Mouse (Mus musculus): Measurements from ENCODE around the gene CK137956. TPM values are rescaled to one million over a fixed set of nuclear protein-coding genes. Genes with fewer than 3 reads are reported as not detected.

Gene CK137956
- polyA plus RNA-seq, 1 experiment from 2014 or later = 0.41 TPM

- H3K4me1 ChIP-seq = peaks cover 46% of the 10 kb centered on the region
- no peaks in the 10 kb centered on the region for H3K36me3 ChIP-seq
- no peak overlapping the region for H3K9ac ChIP-seq (replicated peaks)
- WGBS = 9% methylated on average over 10 of the region's 10 CpGs
- peaks cover 81% of the 10 kb centered on the region for H3K27me3 ChIP-seq
- no peak for ATAC-seq (ENCODE audit: low FRiP score, low read depth)
- H3K27ac ChIP-seq (replicated peaks) = no peak overlapping the region
- peak overlapping the region; percentile 79 for H3K4me2 ChIP-seq (replicated peaks)
- H3K4me3 ChIP-seq = no peak overlapping the region
- H3K9me3 ChIP-seq = no peaks in the 10 kb centered on the region
These were observed 15.1 kb upstream of the CK137956 start for GRCm38 (mm10) chr4:127985874-127986273.

GRCm38 (mm10) chr4:127984426-127984825, 13.7 kb upstream of the CK137956 start:
- ATAC-seq (ENCODE audit: low FRiP score, low read depth) = no peak

GRCm38 (mm10) chr4:127981125-127981524, 10.4 kb upstream of the CK137956 start:
- no peak for ATAC-seq (ENCODE audit: low FRiP score, low read depth)
- Histone ChIP-seq H3K9me3 (no peaks in the 10 kb centered on the region), H3K4me1 (peaks cover 17% of the 10 kb centered on the region), H3K27ac (replicated peaks) (no peak overlapping the region), H3K4me2 (replicated peaks) (no peak overlapping the region), H3K27me3 (peaks cover 37% of the 10 kb centered on the region), H3K4me3 (no peak overlapping the region), H3K36me3 (no peaks in the 10 kb centered on the region), H3K9ac (replicated peaks) (no peak overlapping the region)
- WGBS = 50% methylated on average over 6 of the region's 6 CpGs

More at GRCm38 (mm10) chr4:127984426-127984825, 13.7 kb upstream of the CK137956 start:
- H3K4me3 ChIP-seq = no peak overlapping the region
- no peak overlapping the region for H3K4me2 ChIP-seq (replicated peaks)
- peaks cover 66% of the 10 kb centered on the region for H3K27me3 ChIP-seq
- H3K36me3 ChIP-seq = no peaks in the 10 kb centered on the region
- H3K9ac ChIP-seq (replicated peaks) = no peak overlapping the region
- H3K9me3 ChIP-seq = no peaks in the 10 kb centered on the region
- 90% methylated on average over 2 of the region's 2 CpGs for WGBS
- H3K4me1 ChIP-seq = peaks cover 42% of the 10 kb centered on the region
- H3K27ac ChIP-seq (replicated peaks) = no peak overlapping the region

- Histone ChIP-seq H3K4me3 (no peak overlapping the region), H3K36me3 (no peaks in the 10 kb centered on the region), H3K4me1 (peaks cover 20% of the 10 kb centered on the region), H3K27ac (replicated peaks) (no peak overlapping the region), H3K9ac (replicated peaks) (no peak overlapping the region), H3K4me2 (replicated peaks) (no peak overlapping the region), H3K9me3 (no peaks in the 10 kb centered on the region), H3K27me3 (peaks cover 46% of the 10 kb centered on the region)
- ATAC-seq (ENCODE audit: low FRiP score, low read depth) = no peak
- WGBS = 85% methylated on average over 3 of the region's 3 CpGs
These were observed 2.2 kb upstream of the CK137956 start for GRCm38 (mm10) chr4:127972976-127973375.

- Histone ChIP-seq H3K36me3 (no peaks in the 10 kb centered on the region), H3K27ac (replicated peaks) (no peak overlapping the region), H3K4me1 (peaks cover 20% of the 10 kb centered on the region), H3K27me3 (peaks cover 41% of the 10 kb centered on the region), H3K9ac (replicated peaks) (no peak overlapping the region), H3K4me3 (no peak overlapping the region), H3K9me3 (no peaks in the 10 kb centered on the region), H3K4me2 (replicated peaks) (no peak overlapping the region)
- no peak for ATAC-seq (ENCODE audit: low FRiP score, low read depth)
- 10% methylated on average over 7 of the region's 7 CpGs for WGBS
These were observed 731 bp downstream of the CK137956 start for GRCm38 (mm10) chr4:127970018-127970421.

GRCm38 (mm10) chr4:127969101-127969500, 1.6 kb downstream of the CK137956 start:
- Histone ChIP-seq H3K9me3 (no peaks in the 10 kb centered on the region), H3K27ac (replicated peaks) (no peak overlapping the region), H3K4me3 (no peak overlapping the region), H3K4me2 (replicated peaks) (no peak overlapping the region), H3K9ac (replicated peaks) (no peak overlapping the region), H3K27me3 (peaks cover 41% of the 10 kb centered on the region), H3K4me1 (peaks cover 20% of the 10 kb centered on the region), H3K36me3 (no peaks in the 10 kb centered on the region)
- 21% methylated on average over 7 of the region's 7 CpGs for WGBS
- ATAC-seq (ENCODE audit: low FRiP score, low read depth) = no peak

GRCm38 (mm10) chr4:127953006-127953710, 17.6 kb downstream of the CK137956 start:
- 53% methylated on average over 10 of the region's 10 CpGs for WGBS
- Histone ChIP-seq H3K4me2 (replicated peaks) (no peak overlapping the region), H3K27ac (replicated peaks) (no peak overlapping the region), H3K27me3 (no peaks in the 10 kb centered on the region), H3K4me3 (no peak overlapping the region), H3K9me3 (no peaks in the 10 kb centered on the region), H3K9ac (replicated peaks) (no peak overlapping the region), H3K36me3 (no peaks in the 10 kb centered on the region), H3K4me1 (peaks cover 3% of the 10 kb centered on the region; the same call in 1 of the 2 replicates)
- ATAC-seq (ENCODE audit: low FRiP score, low read depth) = no peak

GRCm38 (mm10) chr4:127947696-127948095, 23.1 kb downstream of the CK137956 start:
- Histone ChIP-seq H3K4me2 (replicated peaks) (no peak overlapping the region), H3K9ac (replicated peaks) (no peak overlapping the region), H3K36me3 (no peaks in the 10 kb centered on the region), H3K27ac (replicated peaks) (no peak overlapping the region), H3K4me3 (no peak overlapping the region), H3K27me3 (no peaks in the 10 kb centered on the region), H3K9me3 (no peaks in the 10 kb centered on the region), H3K4me1 (no peaks in the 10 kb centered on the region)
- no peak for ATAC-seq (ENCODE audit: low FRiP score, low read depth)
- WGBS = 83% methylated on average over 2 of the region's 2 CpGs

- Histone ChIP-seq H3K4me3 (no peak overlapping the region), H3K4me1 (no peaks in the 10 kb centered on the region), H3K36me3 (no peaks in the 10 kb centered on the region), H3K27ac (replicated peaks) (no peak overlapping the region), H3K9ac (replicated peaks) (no peak overlapping the region), H3K9me3 (no peaks in the 10 kb centered on the region), H3K4me2 (replicated peaks) (no peak overlapping the region), H3K27me3 (no peaks in the 10 kb centered on the region)
- 84% methylated on average over 7 of the region's 7 CpGs for WGBS
- no peak for ATAC-seq (ENCODE audit: low FRiP score, low read depth)
These were observed 33.3 kb downstream of the CK137956 start for GRCm38 (mm10) chr4:127937474-127937873.

- WGBS = 55% methylated on average over 3 of the region's 3 CpGs
These were observed 35.4 kb downstream of the CK137956 start for GRCm38 (mm10) chr4:127935369-127935768.

GRCm38 (mm10) chr4:127913551-127913950, 57.2 kb downstream of the CK137956 start:
- Histone ChIP-seq H3K4me1 (no peaks in the 10 kb centered on the region), H3K9me3 (no peaks in the 10 kb centered on the region), H3K27me3 (no peaks in the 10 kb centered on the region), H3K4me3 (no peak overlapping the region), H3K4me2 (replicated peaks) (no peak overlapping the region), H3K9ac (replicated peaks) (no peak overlapping the region), H3K27ac (replicated peaks) (no peak overlapping the region), H3K36me3 (no peaks in the 10 kb centered on the region)
- no peak for ATAC-seq (ENCODE audit: low FRiP score, low read depth)
- 88% methylated on average over 7 of the region's 7 CpGs for WGBS

More at GRCm38 (mm10) chr4:127935369-127935768, 35.4 kb downstream of the CK137956 start:
- H3K27ac ChIP-seq (replicated peaks) = no peak overlapping the region
- H3K27me3 ChIP-seq = no peaks in the 10 kb centered on the region
- no peak overlapping the region for H3K4me3 ChIP-seq
- ATAC-seq (ENCODE audit: low FRiP score, low read depth) = no peak
- H3K36me3 ChIP-seq = no peaks in the 10 kb centered on the region
- no peak overlapping the region for H3K4me2 ChIP-seq (replicated peaks)
- H3K9ac ChIP-seq (replicated peaks) = no peak overlapping the region
- H3K4me1 ChIP-seq = no peaks in the 10 kb centered on the region
- no peaks in the 10 kb centered on the region for H3K9me3 ChIP-seq

- 83% methylated on average over 8 of the region's 8 CpGs for WGBS
These were observed 63.6 kb downstream of the CK137956 start for GRCm38 (mm10) chr4:127907151-127907550.

GRCm38 (mm10) chr4:127903954-127904353, 66.8 kb downstream of the CK137956 start:
- no peak overlapping the region for H3K9ac ChIP-seq (replicated peaks)
- ATAC-seq (ENCODE audit: low FRiP score, low read depth) = no peak
- H3K4me1 ChIP-seq = no peaks in the 10 kb centered on the region
- H3K4me3 ChIP-seq = no peak overlapping the region
- WGBS = 59% methylated on average over 3 of the region's 3 CpGs
- H3K27ac ChIP-seq (replicated peaks) = no peak overlapping the region
- no peaks in the 10 kb centered on the region for H3K36me3 ChIP-seq
- H3K27me3 ChIP-seq = no peaks in the 10 kb centered on the region
- H3K4me2 ChIP-seq (replicated peaks) = no peak overlapping the region
- no peaks in the 10 kb centered on the region for H3K9me3 ChIP-seq

More at GRCm38 (mm10) chr4:127907151-127907550, 63.6 kb downstream of the CK137956 start:
- Histone ChIP-seq H3K36me3 (no peaks in the 10 kb centered on the region), H3K4me1 (no peaks in the 10 kb centered on the region), H3K27ac (replicated peaks) (no peak overlapping the region), H3K9ac (replicated peaks) (no peak overlapping the region), H3K4me3 (no peak overlapping the region), H3K27me3 (no peaks in the 10 kb centered on the region), H3K4me2 (replicated peaks) (no peak overlapping the region), H3K9me3 (no peaks in the 10 kb centered on the region)
- ATAC-seq (ENCODE audit: low FRiP score, low read depth) = no peak
